Mouse (Mus musculus): Measurements from ENCODE around the gene Sez6l. TPM values are rescaled to one million over a fixed set of nuclear protein-coding genes. Genes with fewer than 3 reads are reported as not detected.
A peak's percentile ranks its signal among the peaks of the same experiment; 100 is the strongest.

Gene Sez6l
- polyA plus RNA-seq, 1 experiment from 2014 or later: 0.08 TPM

- DNase-seq (ENCODE audit: low spot score) (no peak), ATAC-seq (replicated peaks; ENCODE audit: low FRiP score) (no peak)
- Histone ChIP-seq H3K27me3 (replicated peaks; ENCODE audit: control insufficient read depth, insufficient read depth, low read length) (peaks cover 2% of the 10 kb centered on the region; the same call in 1 of the 2 replicates), H3K4me3 (ENCODE audit: low read depth, low read length) (no peak overlapping the region), H3K27ac (ENCODE audit: low read depth, low read length) (no peak overlapping the region), H3K36me3 (ENCODE audit: control insufficient read depth, insufficient read depth, low read length) (no peaks in the 10 kb centered on the region), H3K4me1 (replicated peaks; ENCODE audit: control insufficient read depth, insufficient read depth, low read length) (no peaks in the 10 kb centered on the region), H3K9ac (ENCODE audit: low read depth, low read length) (no peak overlapping the region), H3K4me2 (no peak overlapping the region), H3K9me3 (ENCODE audit: control insufficient read depth, low read length) (no peaks in the 10 kb centered on the region)
- 77% methylated on average over 3 of the region's 3 CpGs for WGBS
Measured at GRCm38 (mm10) chr5:112459903-112460302, 117.1 kb downstream of the Sez6l start.

DNA sequence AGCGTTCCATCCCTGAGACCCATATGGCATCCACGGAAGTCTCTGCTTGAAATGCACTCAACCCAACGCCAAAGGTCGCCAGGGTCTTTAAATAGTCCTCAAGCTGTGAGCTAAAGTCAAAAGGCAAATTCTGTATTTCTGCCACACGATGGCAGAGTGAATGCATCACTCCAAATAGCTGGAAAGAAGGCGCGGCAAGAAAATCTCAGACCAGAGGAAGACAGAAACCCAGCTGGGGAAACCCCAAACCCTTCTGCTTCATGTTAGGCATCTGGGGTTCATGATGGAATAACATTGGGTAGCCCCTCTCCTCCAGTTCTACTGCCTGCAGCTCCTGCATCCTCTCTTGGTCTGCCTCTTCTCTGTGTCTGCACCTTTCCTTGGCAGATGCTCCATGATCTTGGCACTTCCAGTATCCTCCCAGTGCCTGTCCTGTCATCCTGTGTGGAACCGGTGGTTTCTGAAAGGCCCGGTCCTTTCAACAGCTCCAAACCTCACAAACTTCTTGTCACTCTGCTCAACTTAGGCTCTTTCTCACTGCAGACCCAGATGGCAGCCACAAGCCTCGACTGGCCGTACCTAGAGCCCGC, 121.9 kb downstream of the Sez6l start:
- WGBS: 57% methylated on average over 12 of the region's 12 CpGs
- Histone ChIP-seq H3K36me3 (ENCODE audit: control insufficient read depth, insufficient read depth, low read length) (no peaks in the 10 kb centered on the region), H3K4me3 (ENCODE audit: low read depth, low read length) (no peak overlapping the region), H3K27ac (ENCODE audit: low read depth, low read length) (no peak overlapping the region), H3K9me3 (ENCODE audit: control insufficient read depth, low read length) (no peaks in the 10 kb centered on the region), H3K9ac (ENCODE audit: low read depth, low read length) (no peak overlapping the region), H3K4me1 (replicated peaks; ENCODE audit: control insufficient read depth, insufficient read depth, low read length) (no peaks in the 10 kb centered on the region), H3K27me3 (replicated peaks; ENCODE audit: control insufficient read depth, insufficient read depth, low read length) (peaks cover 4% of the 10 kb centered on the region; the same call in 1 of the 2 replicates), H3K4me2 (no peak overlapping the region)
- DNase-seq (ENCODE audit: low spot score): no peak
- ATAC-seq (replicated peaks; ENCODE audit: low FRiP score): no peak

DNA sequence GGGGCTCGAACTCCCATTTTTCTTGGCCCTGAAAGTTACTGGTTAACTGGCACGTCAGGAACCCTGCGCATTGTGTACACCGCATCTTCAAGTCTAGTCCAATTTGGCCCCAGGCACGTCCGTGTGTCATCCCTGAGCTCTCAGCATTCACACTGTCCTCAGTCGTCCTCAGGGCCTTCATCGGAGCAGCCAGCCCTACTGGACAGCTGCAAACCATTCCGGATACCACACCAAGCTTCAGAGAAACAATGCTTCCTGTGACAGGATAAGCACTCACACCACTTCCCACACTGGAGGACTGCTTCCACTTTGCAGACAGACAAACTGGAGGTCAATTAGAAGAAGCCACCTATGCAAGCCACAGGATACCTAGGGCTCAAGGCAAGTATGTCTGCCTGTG, 123.9 kb downstream of the Sez6l start:
- no peaks in the 10 kb centered on the region for H3K4me1 ChIP-seq (replicated peaks; ENCODE audit: control insufficient read depth, insufficient read depth, low read length)
- H3K36me3 ChIP-seq (ENCODE audit: control insufficient read depth, insufficient read depth, low read length): no peaks in the 10 kb centered on the region
- no peaks in the 10 kb centered on the region for H3K9me3 ChIP-seq (ENCODE audit: control insufficient read depth, low read length)
- no peak overlapping the region for H3K9ac ChIP-seq (ENCODE audit: low read depth, low read length)
- no peak overlapping the region for H3K4me3 ChIP-seq (ENCODE audit: low read depth, low read length)
- H3K4me2 ChIP-seq: no peak overlapping the region
- 41% methylated on average over 9 of the region's 9 CpGs for WGBS
- peaks cover 7% of the 10 kb centered on the region; the same call in 1 of the 2 replicates for H3K27me3 ChIP-seq (replicated peaks; ENCODE audit: control insufficient read depth, insufficient read depth, low read length)
- H3K27ac ChIP-seq (ENCODE audit: low read depth, low read length): no peak overlapping the region
- no peak for ATAC-seq (replicated peaks; ENCODE audit: low FRiP score)
- no peak for DNase-seq (ENCODE audit: low spot score)

- no peaks in the 10 kb centered on the region for H3K9me3 ChIP-seq (ENCODE audit: control insufficient read depth, low read length)
- no peak within 1 kb of the TSS for H3K27ac ChIP-seq (ENCODE audit: low read depth, low read length)
- H3K4me2 ChIP-seq: no peak within 1 kb of the TSS
- H3K4me1 ChIP-seq (replicated peaks; ENCODE audit: control insufficient read depth, insufficient read depth, low read length): no peaks in the 10 kb centered on the region
- no peak within 1 kb of the TSS for H3K4me3 ChIP-seq (ENCODE audit: low read depth, low read length)
- peaks cover 9% of the 10 kb centered on the region; the same call in 1 of the 2 replicates for H3K27me3 ChIP-seq (replicated peaks; ENCODE audit: control insufficient read depth, insufficient read depth, low read length)
- DNase-seq (ENCODE audit: low spot score) (no peak), ATAC-seq (replicated peaks; ENCODE audit: low FRiP score) (no peak)
- no peak within 1 kb of the TSS for H3K9ac ChIP-seq (ENCODE audit: low read depth, low read length)
- no peaks in the 10 kb centered on the region for H3K36me3 ChIP-seq (ENCODE audit: control insufficient read depth, insufficient read depth, low read length)
- 46% methylated on average over 18 of the region's 18 CpGs for WGBS
Measured at GRCm38 (mm10) chr5:112448747-112449440, 128.1 kb downstream of the Sez6l start, which contains the start of gene Gm6588. TSS of gene Gm6588 (plus strand) at chr5:112449426.

DNA sequence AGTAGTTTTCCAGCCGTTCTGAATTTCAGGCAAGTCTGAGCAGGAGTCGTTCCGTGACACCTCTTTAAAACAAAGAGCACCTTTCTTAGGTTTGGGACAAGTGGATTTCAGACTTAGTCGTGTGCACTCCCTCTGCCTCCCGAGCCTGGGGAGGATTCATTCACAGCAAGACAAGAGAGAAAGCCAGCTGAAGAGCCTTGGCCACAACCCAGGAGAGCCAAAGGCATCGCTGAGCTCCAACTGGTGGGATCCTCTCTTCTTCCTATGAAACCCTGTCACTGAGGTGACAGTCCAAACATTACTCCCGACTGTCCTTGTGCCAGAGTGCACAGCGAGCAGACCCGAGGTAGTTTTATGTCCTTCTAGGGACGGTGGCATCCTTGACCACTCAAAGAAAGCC, 138.4 kb downstream of the Sez6l start:
- no peaks in the 10 kb centered on the region for H3K4me1 ChIP-seq (replicated peaks; ENCODE audit: control insufficient read depth, insufficient read depth, low read length)
- no peak overlapping the region for H3K4me3 ChIP-seq (ENCODE audit: low read depth, low read length)
- H3K27me3 ChIP-seq (replicated peaks; ENCODE audit: control insufficient read depth, insufficient read depth, low read length): 0 out of 2 replicates have a peak, but pooled peaks cover 3% of the 10 kb centered on the region
- H3K4me2 ChIP-seq: no peak overlapping the region
- no peak overlapping the region for H3K27ac ChIP-seq (ENCODE audit: low read depth, low read length)
- H3K9me3 ChIP-seq (ENCODE audit: control insufficient read depth, low read length): no peaks in the 10 kb centered on the region
- WGBS: 56% methylated on average over 10 of the region's 10 CpGs
- ATAC-seq (replicated peaks; ENCODE audit: low FRiP score): no peak
- H3K36me3 ChIP-seq (ENCODE audit: control insufficient read depth, insufficient read depth, low read length): no peaks in the 10 kb centered on the region
- no peak for DNase-seq (ENCODE audit: low spot score)
- H3K9ac ChIP-seq (ENCODE audit: low read depth, low read length): no peak overlapping the region

DNA sequence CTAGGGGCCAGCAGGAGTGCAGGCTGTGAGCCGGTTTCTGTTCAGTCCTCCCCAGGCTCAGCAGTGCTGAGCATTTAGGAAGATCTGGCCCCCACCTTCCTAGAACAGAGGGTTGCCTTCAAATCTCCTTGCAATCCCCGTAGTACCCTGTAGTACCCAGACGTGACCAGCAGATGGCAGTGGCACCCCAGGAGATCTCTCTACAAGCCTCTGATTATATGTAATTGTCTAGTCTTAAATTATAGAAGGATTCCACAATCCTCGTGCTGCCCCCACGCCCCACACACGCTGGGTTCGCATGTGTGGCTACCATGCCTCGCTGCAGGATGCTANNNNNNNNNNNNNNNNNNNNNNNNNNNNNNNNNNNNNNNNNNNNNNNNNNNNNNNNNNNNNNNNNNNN, 144.0 kb downstream of the Sez6l start:
- Histone ChIP-seq H3K36me3 (ENCODE audit: control insufficient read depth, insufficient read depth, low read length) (no peaks in the 10 kb centered on the region), H3K9ac (ENCODE audit: low read depth, low read length) (no peak overlapping the region), H3K9me3 (ENCODE audit: control insufficient read depth, low read length) (no peaks in the 10 kb centered on the region), H3K4me3 (ENCODE audit: low read depth, low read length) (no peak overlapping the region), H3K4me1 (replicated peaks; ENCODE audit: control insufficient read depth, insufficient read depth, low read length) (no peaks in the 10 kb centered on the region), H3K4me2 (no peak overlapping the region), H3K27me3 (replicated peaks; ENCODE audit: control insufficient read depth, insufficient read depth, low read length) (peaks cover 17% of the 10 kb centered on the region; the same call in 1 of the 2 replicates), H3K27ac (ENCODE audit: low read depth, low read length) (no peak overlapping the region)
- DNase-seq (ENCODE audit: low spot score): peak; percentile 72
- ATAC-seq (replicated peaks; ENCODE audit: low FRiP score): no peak
- under 1% methylated on average over 8 of the region's 8 CpGs for WGBS

DNA sequence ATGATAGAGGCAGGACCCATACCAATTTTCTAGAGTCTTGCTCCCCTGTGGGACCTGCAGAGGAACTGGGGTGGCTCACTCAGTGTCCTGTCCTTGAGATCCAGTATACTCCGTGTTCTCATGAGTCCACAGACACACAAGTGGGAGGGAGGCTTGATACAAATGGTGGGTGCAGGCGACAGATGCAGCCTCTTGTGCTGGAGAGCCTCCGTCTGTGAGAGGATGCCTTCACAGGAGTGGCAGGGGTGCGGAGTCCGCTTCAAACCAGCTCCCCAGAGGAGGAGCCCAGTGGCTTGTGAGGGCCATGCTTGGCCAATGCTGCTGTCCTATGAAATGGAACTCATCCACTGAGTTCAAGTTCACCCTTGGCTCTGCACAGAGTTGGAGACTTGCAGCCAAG, 145.0 kb downstream of the Sez6l start:
- no peak overlapping the region for H3K27ac ChIP-seq (ENCODE audit: low read depth, low read length)

DNA sequence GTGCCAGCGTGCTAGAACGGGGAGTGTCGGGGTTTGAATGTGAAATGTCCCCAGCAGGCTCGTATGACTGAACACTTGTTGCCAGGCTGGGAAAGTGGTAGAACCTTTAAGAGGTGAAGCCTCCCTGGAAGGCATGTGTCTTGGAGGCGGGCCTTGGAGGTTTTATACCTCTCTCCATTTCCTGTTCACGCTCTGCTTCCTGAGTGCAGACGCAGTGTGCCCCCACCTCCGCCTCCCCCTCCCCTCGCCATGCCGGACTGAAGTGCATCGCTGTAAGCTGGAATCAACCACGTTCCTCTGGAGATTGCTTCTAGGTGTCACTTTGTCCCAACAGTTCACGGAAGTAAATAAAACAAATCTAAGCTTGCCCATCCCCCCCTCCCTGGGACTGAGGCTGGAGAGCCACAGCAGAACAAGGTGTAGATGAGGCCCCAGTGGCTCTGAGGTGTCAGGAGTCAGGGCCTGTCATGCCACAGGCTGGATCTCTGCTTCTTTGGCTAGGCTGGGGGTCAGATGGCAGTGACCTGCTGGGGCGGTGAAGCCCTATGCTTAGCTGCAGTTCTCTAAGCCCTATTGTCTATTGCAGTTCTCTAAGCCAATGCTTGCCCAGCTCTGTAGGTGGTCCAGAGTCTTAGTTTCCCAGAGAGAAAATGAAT, 145.7 kb downstream of the Sez6l start:
- Histone ChIP-seq H3K9ac (ENCODE audit: low read depth, low read length) (no peak overlapping the region), H3K9me3 (ENCODE audit: control insufficient read depth, low read length) (no peaks in the 10 kb centered on the region), H3K36me3 (ENCODE audit: control insufficient read depth, insufficient read depth, low read length) (no peaks in the 10 kb centered on the region), H3K27ac (ENCODE audit: low read depth, low read length) (no peak overlapping the region), H3K27me3 (replicated peaks; ENCODE audit: control insufficient read depth, insufficient read depth, low read length) (peaks cover 17% of the 10 kb centered on the region; the same call in 1 of the 2 replicates), H3K4me2 (no peak overlapping the region), H3K4me3 (ENCODE audit: low read depth, low read length) (no peak overlapping the region), H3K4me1 (replicated peaks; ENCODE audit: control insufficient read depth, insufficient read depth, low read length) (no peaks in the 10 kb centered on the region)
- DNase-seq (ENCODE audit: low spot score) (no peak), ATAC-seq (replicated peaks; ENCODE audit: low FRiP score) (no peak)
- WGBS: 38% methylated on average over 14 of the region's 14 CpGs

More for the DNA sequence above, 145.0 kb downstream of the Sez6l start:
- H3K4me3 ChIP-seq (ENCODE audit: low read depth, low read length): no peak overlapping the region
- H3K36me3 ChIP-seq (ENCODE audit: control insufficient read depth, insufficient read depth, low read length): no peaks in the 10 kb centered on the region
- H3K9me3 ChIP-seq (ENCODE audit: control insufficient read depth, low read length): no peaks in the 10 kb centered on the region
- H3K4me2 ChIP-seq: no peak overlapping the region
- DNase-seq (ENCODE audit: low spot score) (no peak), ATAC-seq (replicated peaks; ENCODE audit: low FRiP score) (no peak)
- no peak overlapping the region for H3K9ac ChIP-seq (ENCODE audit: low read depth, low read length)
- H3K4me1 ChIP-seq (replicated peaks; ENCODE audit: control insufficient read depth, insufficient read depth, low read length): no peaks in the 10 kb centered on the region
- peaks cover 17% of the 10 kb centered on the region; the same call in 1 of the 2 replicates for H3K27me3 ChIP-seq (replicated peaks; ENCODE audit: control insufficient read depth, insufficient read depth, low read length)
- 67% methylated on average over 5 of the region's 5 CpGs for WGBS

All from liver, embryonic 11.5 days (tissue).